In the genomic region with DNA sequence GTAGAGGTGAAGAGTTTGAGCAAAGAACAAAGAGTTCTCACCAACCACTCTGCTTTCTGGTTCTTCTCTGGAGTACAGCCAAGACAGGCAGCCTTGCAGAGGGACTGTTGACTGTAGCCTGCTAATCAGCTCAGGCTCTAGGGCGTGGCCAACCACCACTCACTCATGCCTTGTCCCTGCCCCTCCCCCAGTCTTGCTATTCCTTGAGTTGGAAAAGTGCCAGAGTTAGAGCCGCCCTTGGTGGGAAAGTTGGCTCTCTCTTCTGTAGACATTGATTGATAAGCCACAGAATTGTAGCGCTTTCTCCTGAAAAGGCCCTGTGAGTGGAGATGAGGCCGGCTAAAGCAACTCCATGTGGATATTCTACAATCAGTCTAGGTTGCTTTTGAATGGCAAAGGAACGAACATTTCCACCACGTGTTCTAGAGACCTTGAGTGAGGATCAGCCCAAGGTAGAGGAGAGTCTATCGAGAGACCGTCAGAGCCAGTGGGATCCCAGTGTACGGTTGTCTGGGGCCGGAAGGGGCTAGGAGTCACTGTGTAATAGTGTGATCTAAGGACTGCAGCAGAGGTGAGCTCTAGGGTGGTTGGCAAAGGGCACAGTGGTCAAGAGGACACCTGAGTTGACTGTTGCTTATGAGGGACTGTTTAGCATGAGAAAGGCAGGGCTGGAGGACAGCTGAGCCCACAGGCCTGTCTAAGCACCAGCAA, we compare ENCODE assay signal across 8 mouse cellular contexts.
DNase-seq lines count a peak whose midpoint lies in the region; ATAC-seq and TF ChIP-seq lines count a peak whose summit lies in the region.

No protein-coding gene starts in this region.

- no peak for DNase-seq in heart, postnatal 25 days (ENCODE audit: low spot score)
- DNase-seq in embryo, embryonic 11.5 days (ENCODE audit: low read depth, low spot score), result peak; percentile 34
- DNase-seq in hindbrain, postnatal 0 days (ENCODE audit: low spot score), result peak; percentile 25
- DNase-seq in lung, embryonic 14.5 days, result peak; percentile 95
- DNase-seq in urinary bladder, postnatal 36 days (ENCODE audit: low spot score in 2 of 2), result peak; percentile 11
- no peak for DNase-seq in gastrocnemius, postnatal 10 days
- DNase-seq in layer of hippocampus, postnatal 36 days, result no peak

- intact Hi-C loops in heart, postnatal 25 days (cut with DNase I), result no loop called here

- H3K9ac ChIP-seq in heart, embryonic 12.5 days, result no peak overlapping the region
- no peak overlapping the region for H3K9ac ChIP-seq in hindbrain, postnatal 0 days (replicated peaks; ENCODE audit: low read length)
- no peak overlapping the region for H3K9ac ChIP-seq in lung, embryonic 14.5 days

- H3K4me3 ChIP-seq in heart, embryonic 12.5 days, result no peak overlapping the region
- no peak overlapping the region for H3K4me3 ChIP-seq in hindbrain, postnatal 0 days (ENCODE audit: low read length)
- H3K4me3 ChIP-seq in lung, embryonic 14.5 days (ENCODE audit: low read depth, low read length), result no peak overlapping the region

- peaks cover 10% of the 10 kb centered on the region; the same call in 1 of the 2 replicates for H3K9me3 ChIP-seq in heart, embryonic 12.5 days (replicated peaks)
- H3K9me3 ChIP-seq in hindbrain, postnatal 0 days (ENCODE audit: low read length), result peaks cover 2% of the 10 kb centered on the region; the same call in 1 of the 2 replicates
- H3K9me3 ChIP-seq in lung, embryonic 14.5 days (ENCODE audit: low read depth, low read length), result no peaks in the 10 kb centered on the region

- peak; percentile 94 for ATAC-seq in heart, embryonic 12.5 days (ENCODE audit: insufficient number of reproducible peaks, low FRiP score)
- peak; percentile 43; the same call in 1 of the 2 replicates for ATAC-seq in hindbrain, postnatal 0 days
- peak; percentile 91 for ATAC-seq in lung, embryonic 14.5 days (ENCODE audit: insufficient read depth)

- TF ChIP-seq CTCF in hindbrain, postnatal 0 days (IDR thresholded peaks at IDR 0.05; ENCODE audit: low read depth), result no peak
- no peak for TF ChIP-seq CTCF in lung, embryonic 14.5 days (IDR thresholded peaks at IDR 0.05; ENCODE audit: low read depth)

- H3K27me3 ChIP-seq in heart, embryonic 12.5 days (replicated peaks), result no peaks in the 10 kb centered on the region
- no peaks in the 10 kb centered on the region for H3K27me3 ChIP-seq in hindbrain, postnatal 0 days (ENCODE audit: insufficient read depth, low read length)
- H3K27me3 ChIP-seq in lung, embryonic 14.5 days (ENCODE audit: insufficient read depth, low read length), result no peaks in the 10 kb centered on the region

- no peaks in the 10 kb centered on the region for H3K36me3 ChIP-seq in heart, embryonic 12.5 days
- H3K36me3 ChIP-seq in hindbrain, postnatal 0 days (ENCODE audit: insufficient read depth, low read length), result no peaks in the 10 kb centered on the region
- H3K36me3 ChIP-seq in lung, embryonic 14.5 days (ENCODE audit: insufficient read depth), result no peaks in the 10 kb centered on the region

- H3K27ac ChIP-seq in heart, embryonic 12.5 days (ENCODE audit: poor library complexity, severe bottlenecking), result peak overlapping the region; percentile 76
- no peak overlapping the region for H3K27ac ChIP-seq in hindbrain, postnatal 0 days
- H3K27ac ChIP-seq in lung, embryonic 14.5 days (ENCODE audit: low read depth), result peak overlapping the region; percentile 81

- WGBS in heart, embryonic 12.5 days, result 42% methylated on average over 10 of the region's 10 CpGs
- 60% methylated on average over 10 of the region's 10 CpGs for WGBS in hindbrain, postnatal 0 days
- WGBS in lung, embryonic 14.5 days, result 36% methylated on average over 10 of the region's 10 CpGs

- peaks cover 24% of the 10 kb centered on the region for H3K4me1 ChIP-seq in heart, embryonic 12.5 days (replicated peaks)
- no peaks in the 10 kb centered on the region for H3K4me1 ChIP-seq in hindbrain, postnatal 0 days (ENCODE audit: insufficient read depth, low read length)
- H3K4me1 ChIP-seq in lung, embryonic 14.5 days (ENCODE audit: insufficient read depth), result peaks cover 16% of the 10 kb centered on the region

- H3K4me2 ChIP-seq in heart, embryonic 12.5 days, result peak overlapping the region; percentile 22; the same call in 1 of the 2 replicates
- H3K4me2 ChIP-seq in hindbrain, postnatal 0 days (ENCODE audit: low read depth, low read length), result no peak overlapping the region
- no peak overlapping the region for H3K4me2 ChIP-seq in lung, embryonic 14.5 days

Comparison
In these comparisons a context has a peak if more than half of its experiments do, and no peak if none do; other contexts are left out.
1. ATAC-seq: peak in every context shown above with its lines; median percentile 94 in heart, embryonic 12.5 days; 91 in lung, embryonic 14.5 days; 43 in hindbrain, postnatal 0 days.
2. DNase-seq: peak in embryo, embryonic 11.5 days (single experiment), hindbrain, postnatal 0 days (single experiment), lung, embryonic 14.5 days (single experiment) and urinary bladder, postnatal 36 days (2 of 2); none in heart, postnatal 25 days (single experiment), gastrocnemius, postnatal 10 days (single experiment) and layer of hippocampus, postnatal 36 days (0 of 2).